Mouse (Mus musculus) neural tube, embryonic 11.5 days (tissue): ENCODE results near the gene Odf3l1. TPM values are rescaled to one million over a fixed set of nuclear protein-coding genes. Genes with fewer than 3 reads are reported as not detected.

ENCODE experiments used
- ATAC-seq: fragments of 200-750 bp; cut with Nextera tagmentation; 2 replicates; pipeline ENCODE4 v1.8.0; 2017; ENCODE audit warnings: moderate number of reproducible peaks, mild to moderate bottlenecking, moderate TSS enrichment, moderate library complexity; ENCODE audit not compliant: insufficient read depth, low FRiP score, low TSS enrichment
- DNase-seq: peaks from one replicate; pipeline ENCODE4 v3.0.0-alpha.2; 2015; ENCODE audit warnings: low spot score
- H3K27ac ChIP-seq: fragments of 300-500 bp; sonication (generic); 2 replicates; pipeline ENCODE4 v1.5.1; 2014; ENCODE audit warnings: low read depth, mild to moderate bottlenecking, low read length
- H3K27me3 ChIP-seq: fragments of 300-500 bp; sonication (generic); 2 replicates; pipeline ENCODE4 v1.6.1; 2014; ENCODE audit warnings: mild to moderate bottlenecking, low read length, mixed read lengths; ENCODE audit not compliant: control insufficient read depth, insufficient read depth
- H3K36me3 ChIP-seq: fragments of 300-500 bp; sonication (generic); 2 replicates; pipeline ENCODE4 v1.6.1; 2014; ENCODE audit warnings: mild to moderate bottlenecking, low read length, moderate library complexity, mixed read lengths; ENCODE audit not compliant: control insufficient read depth, insufficient read depth
- H3K4me1 ChIP-seq: fragments of 300-500 bp; sonication (generic); 2 replicates; pipeline ENCODE4 v1.6.1; 2014; ENCODE audit warnings: low read length, mixed read lengths; ENCODE audit not compliant: control insufficient read depth, insufficient read depth
- H3K4me2 ChIP-seq: fragments of 300-500 bp; sonication (generic); 2 replicates; pipeline ENCODE4 v1.6.1; 2014; ENCODE audit warnings: low read depth, mild to moderate bottlenecking, moderate library complexity
- H3K4me3 ChIP-seq: fragments of 300-500 bp; sonication (generic); 2 replicates; pipeline ENCODE4 v1.5.1; 2014; ENCODE audit warnings: low read depth, low read length
- H3K9ac ChIP-seq: fragments of 300-500 bp; sonication (generic); 2 replicates; pipeline ENCODE4 v1.6.1; 2014; ENCODE audit warnings: mild to moderate bottlenecking, low read length
- H3K9me3 ChIP-seq: fragments of 300-500 bp; sonication (generic); 2 replicates; pipeline ENCODE4 v1.6.1; 2016; ENCODE audit warnings: low read length; ENCODE audit not compliant: control insufficient read depth
- WGBS: fragments of 180-500 bp; shearing (Covaris S2); extraction: QIAGEN DNeasy Blood & Tissue Kit; methylation state at CpG from one replicate; pipeline ENCODE4 v1.1.7; 2014; 5-methylcytosine and 5-hydroxymethylcytosine counted together
- polyA plus RNA-seq: library from polyadenylated mRNA; unstranded; fragments of >200 nt; fragmentation: Nextera tagmentation; extraction: Ambion mirVana; gene quantifications from 2 replicates; pipeline ENCODE4 v1.2.1, GENCODE M21; 2014

Odf3l1 gene
- polyA plus RNA-seq, 1 experiment from 2014 or later, result not detected

DNA sequence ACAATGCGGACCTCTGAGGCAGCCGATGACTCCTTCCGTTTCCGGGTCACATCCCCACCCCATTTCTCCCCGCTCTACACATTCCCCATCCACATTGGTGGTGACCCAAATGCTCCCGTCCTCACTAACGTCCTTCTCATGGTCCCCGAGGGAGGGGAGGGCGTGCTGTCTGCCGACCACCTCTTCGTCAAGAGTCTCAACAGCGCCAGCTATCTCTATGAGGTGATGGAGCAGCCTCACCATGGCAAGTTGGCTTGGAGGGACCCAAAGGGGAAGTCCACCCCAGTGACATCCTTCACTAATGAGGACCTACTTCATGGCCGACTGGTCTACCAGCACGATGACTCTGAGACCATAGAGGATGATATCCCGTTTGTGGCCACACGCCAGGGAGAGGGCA lies 23.1 kb upstream of the Odf3l1 start:
- H3K4me2 ChIP-seq, result no peak overlapping the region
- no peaks in the 10 kb centered on the region for H3K9me3 ChIP-seq
- H3K4me3 ChIP-seq, result no peak overlapping the region
- ATAC-seq, result no peak
- H3K27me3 ChIP-seq, result no peaks in the 10 kb centered on the region
- DNase-seq, result no peak
- H3K36me3 ChIP-seq, result no peaks in the 10 kb centered on the region; the same call in 1 of the 2 replicates
- H3K9ac ChIP-seq, result no peak overlapping the region
- H3K27ac ChIP-seq, result no peak overlapping the region
- WGBS, result 93% methylated on average over 16 of the region's 16 CpGs
- H3K4me1 ChIP-seq, result 0 out of 2 replicates have a peak, but pooled peaks cover 2% of the 10 kb centered on the region

GRCm38 (mm10) chr9:56886601-56887000 lies 22.1 kb upstream of the Odf3l1 start:
- H3K4me1 ChIP-seq, result 0 out of 2 replicates have a peak, but pooled peaks cover under 1% of the 10 kb centered on the region
- H3K9ac ChIP-seq, result no peak overlapping the region
- no peak overlapping the region for H3K4me2 ChIP-seq
- no peak overlapping the region for H3K4me3 ChIP-seq
- H3K27me3 ChIP-seq, result no peaks in the 10 kb centered on the region
- H3K27ac ChIP-seq, result no peak overlapping the region
- no peaks in the 10 kb centered on the region for H3K9me3 ChIP-seq
- ATAC-seq (no peak), DNase-seq (no peak)
- WGBS, result 94% methylated on average over 15 of the region's 15 CpGs
- no peaks in the 10 kb centered on the region; the same call in 1 of the 2 replicates for H3K36me3 ChIP-seq

DNA sequence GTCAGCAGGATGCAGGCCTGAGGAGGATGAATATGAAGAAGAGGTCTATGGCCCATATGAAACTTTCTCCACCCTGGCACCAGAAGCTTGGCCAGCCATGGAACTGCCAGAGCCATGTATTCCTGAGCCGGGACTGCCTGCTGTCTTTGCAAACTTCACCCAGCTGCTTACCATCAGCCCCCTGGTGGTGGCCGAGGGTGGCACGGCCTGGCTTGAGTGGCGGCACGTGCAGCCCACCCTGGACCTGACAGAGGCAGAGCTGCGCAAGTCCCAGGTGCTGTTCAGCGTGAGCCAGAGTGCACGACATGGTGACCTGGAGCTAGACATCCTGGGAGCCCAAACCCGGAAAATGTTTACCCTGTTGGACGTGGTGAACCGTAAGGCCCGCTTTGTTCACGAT lies 21.6 kb upstream of the Odf3l1 start:
- H3K9me3 ChIP-seq, result no peaks in the 10 kb centered on the region
- no peak overlapping the region for H3K4me2 ChIP-seq
- 65% methylated on average over 13 of the region's 13 CpGs for WGBS
- no peak overlapping the region for H3K4me3 ChIP-seq
- DNase-seq (peak; percentile 44), ATAC-seq (no peak)
- H3K36me3 ChIP-seq, result no peaks in the 10 kb centered on the region; the same call in 1 of the 2 replicates
- no peaks in the 10 kb centered on the region for H3K27me3 ChIP-seq
- H3K4me1 ChIP-seq, result no peaks in the 10 kb centered on the region
- H3K9ac ChIP-seq, result no peak overlapping the region
- H3K27ac ChIP-seq, result no peak overlapping the region

GRCm38 (mm10) chr9:56884328-56884727 lies 19.8 kb upstream of the Odf3l1 start:
- no peak overlapping the region for H3K27ac ChIP-seq

DNA sequence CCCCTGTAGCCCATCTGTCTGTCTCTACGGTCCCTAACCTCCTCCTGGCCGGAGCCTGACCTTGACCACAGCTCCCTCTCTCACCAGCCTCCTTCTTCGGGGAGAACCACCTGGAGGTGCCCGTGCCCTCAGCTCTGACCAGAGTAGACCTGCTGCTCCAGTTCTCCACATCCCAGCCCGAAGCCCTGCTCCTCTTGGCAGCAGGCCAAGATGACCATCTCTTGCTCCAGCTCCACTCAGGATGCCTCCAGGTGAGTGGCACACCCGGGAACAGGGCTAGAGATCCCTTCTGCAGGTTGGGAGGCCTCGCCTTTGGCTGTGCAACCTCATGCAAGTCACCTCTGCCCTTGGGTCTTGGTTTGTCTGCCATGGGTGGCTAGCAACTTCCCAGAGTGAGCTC lies 19.0 kb upstream of the Odf3l1 start:
- H3K9ac ChIP-seq, result no peak overlapping the region
- no peaks in the 10 kb centered on the region for H3K9me3 ChIP-seq
- no peaks in the 10 kb centered on the region; the same call in 1 of the 2 replicates for H3K36me3 ChIP-seq
- ATAC-seq (no peak), DNase-seq (no peak)
- H3K27ac ChIP-seq, result no peak overlapping the region
- H3K4me2 ChIP-seq, result no peak overlapping the region
- no peaks in the 10 kb centered on the region for H3K27me3 ChIP-seq
- WGBS, result 85% methylated on average over 7 of the region's 7 CpGs
- no peak overlapping the region for H3K4me3 ChIP-seq
- no peaks in the 10 kb centered on the region for H3K4me1 ChIP-seq

More at GRCm38 (mm10) chr9:56884328-56884727, 19.8 kb upstream of the Odf3l1 start:
- H3K36me3 ChIP-seq, result no peaks in the 10 kb centered on the region; the same call in 1 of the 2 replicates
- H3K9ac ChIP-seq, result no peak overlapping the region
- WGBS, result 84% methylated on average over 4 of the region's 4 CpGs
- ATAC-seq (no peak), DNase-seq (no peak)
- H3K4me2 ChIP-seq, result no peak overlapping the region
- no peaks in the 10 kb centered on the region for H3K4me1 ChIP-seq
- no peaks in the 10 kb centered on the region for H3K27me3 ChIP-seq
- no peaks in the 10 kb centered on the region for H3K9me3 ChIP-seq
- no peak overlapping the region for H3K4me3 ChIP-seq

- ATAC-seq (no peak), DNase-seq (no peak)
- Histone ChIP-seq H3K9ac (no peak overlapping the region), H3K4me2 (no peak overlapping the region), H3K27ac (no peak overlapping the region), H3K4me3 (no peak overlapping the region), H3K27me3 (no peaks in the 10 kb centered on the region), H3K9me3 (no peaks in the 10 kb centered on the region), H3K4me1 (no peaks in the 10 kb centered on the region), H3K36me3 (no peaks in the 10 kb centered on the region; the same call in 1 of the 2 replicates)
- 53% methylated on average over 12 of the region's 12 CpGs for WGBS
Observed at GRCm38 (mm10) chr9:56882818-56883217, 18.3 kb upstream of the Odf3l1 start.

- no peak overlapping the region for H3K27ac ChIP-seq
- WGBS, result 76% methylated on average over 4 of the region's 4 CpGs
- DNase-seq, result no peak
- ATAC-seq, result no peak
- no peaks in the 10 kb centered on the region; the same call in 1 of the 2 replicates for H3K36me3 ChIP-seq
- H3K4me1 ChIP-seq, result no peaks in the 10 kb centered on the region
- H3K4me2 ChIP-seq, result no peak overlapping the region
- no peaks in the 10 kb centered on the region for H3K9me3 ChIP-seq
- H3K4me3 ChIP-seq, result no peak overlapping the region
- no peak overlapping the region for H3K9ac ChIP-seq
- no peaks in the 10 kb centered on the region for H3K27me3 ChIP-seq
Observed at GRCm38 (mm10) chr9:56882283-56882682, 17.8 kb upstream of the Odf3l1 start.

GRCm38 (mm10) chr9:56881539-56882082 lies 17.1 kb upstream of the Odf3l1 start:
- ATAC-seq (no peak), DNase-seq (no peak)
- Histone ChIP-seq H3K4me2 (no peak overlapping the region), H3K4me1 (no peaks in the 10 kb centered on the region), H3K27ac (no peak overlapping the region), H3K9me3 (no peaks in the 10 kb centered on the region), H3K36me3 (no peaks in the 10 kb centered on the region), H3K4me3 (no peak overlapping the region), H3K27me3 (no peaks in the 10 kb centered on the region), H3K9ac (no peak overlapping the region)
- 94% methylated on average over 3 of the region's 3 CpGs for WGBS

DNA sequence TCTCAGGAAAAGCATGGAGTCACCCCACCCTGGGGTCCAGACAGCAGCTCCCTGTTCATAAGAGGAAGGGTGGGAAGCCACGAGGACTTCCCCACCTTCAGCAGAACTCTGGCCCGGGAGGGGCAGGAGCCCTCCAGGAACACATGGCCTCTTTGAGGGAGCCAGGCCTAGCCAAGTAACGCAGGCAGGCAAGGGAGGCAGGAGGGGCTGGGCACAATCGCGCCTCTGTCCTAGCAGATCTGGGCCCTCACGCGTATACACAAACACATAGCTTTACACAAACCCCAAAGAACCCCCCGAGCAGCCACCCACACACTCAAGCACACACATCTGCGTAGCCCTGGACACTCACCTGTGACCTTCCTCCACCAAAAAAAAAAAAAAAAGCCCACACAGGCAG lies 16.3 kb upstream of the Odf3l1 start:
- Histone ChIP-seq H3K27ac (no peak overlapping the region), H3K36me3 (no peaks in the 10 kb centered on the region), H3K4me1 (no peaks in the 10 kb centered on the region), H3K27me3 (no peaks in the 10 kb centered on the region), H3K9me3 (no peaks in the 10 kb centered on the region), H3K4me3 (no peak overlapping the region), H3K4me2 (no peak overlapping the region), H3K9ac (no peak overlapping the region)
- DNase-seq, result no peak
- ATAC-seq, result no peak
- 49% methylated on average over 9 of the region's 9 CpGs for WGBS
